Mouse (Mus musculus) small intestine, adult 2 months (tissue): ENCODE measurements around the gene Atg9b. TPM values are rescaled to one million over a fixed set of nuclear protein-coding genes. Genes with fewer than 3 reads are reported as not detected.

Experiments used
- H3K27ac ChIP-seq: fragments of 200-500 bp; 2 replicates; pipeline ENCODE4 v1.5.1; 2012; ENCODE audit warnings: low read depth, low read length, control low read depth, inconsistent platforms; ENCODE audit not compliant: insufficient read depth
- H3K27me3 ChIP-seq: fragments of 200-500 bp; 2 replicates; pipeline ENCODE4 v1.6.1; 2012; ENCODE audit warnings: mild to moderate bottlenecking, moderate library complexity, low read length, inconsistent platforms; ENCODE audit not compliant: control insufficient read depth, insufficient read depth
- H3K36me3 ChIP-seq: fragments of 200-500 bp; 2 replicates; pipeline ENCODE4 v1.6.1; 2012; ENCODE audit warnings: mild to moderate bottlenecking, low read length, control low read depth, inconsistent platforms; ENCODE audit not compliant: control insufficient read depth, insufficient read depth
- H3K4me1 ChIP-seq: fragments of 200-500 bp; 2 replicates; pipeline ENCODE4 v1.6.1; 2012; ENCODE audit warnings: low read length, inconsistent platforms, mixed read lengths; ENCODE audit not compliant: control insufficient read depth, insufficient read depth, insufficient read length
- H3K4me3 ChIP-seq: fragments of 200-500 bp; 2 replicates; pipeline ENCODE4 v1.5.1; 2012; ENCODE audit warnings: low read depth, mild to moderate bottlenecking, control low read depth, inconsistent platforms, low read length, moderate library complexity
- CTCF ChIP-seq: fragments of 200-500 bp; IDR thresholded peaks from 2 replicates; pipeline ENCODE4 v1.5.1; 2012; ENCODE audit warnings: low read depth, mild to moderate bottlenecking, control low read depth, inconsistent platforms, low read length, moderate library complexity, mixed read lengths; ENCODE audit not compliant: insufficient replicate concordance, insufficient read length; ENCODE audit errors: extremely low read depth
- POLR2A ChIP-seq: fragments of 200-500 bp; IDR thresholded peaks from 2 replicates; pipeline ENCODE4 v1.6.1; 2012; ENCODE audit warnings: low read depth, mild to moderate bottlenecking, control low read depth, inconsistent platforms, low read length, moderate library complexity
- whole genome bisulfite sequencing: fragments of 180-500 bp; shearing (Covaris S2); methylation state at CpG from one replicate; pipeline ENCODE4 v1.1.7; 2018; 5-methylcytosine and 5-hydroxymethylcytosine counted together
- polyA plus RNA-seq: library from polyadenylated mRNA; depleted of rRNA; stranded (reverse); fragments of >200 nt; gene quantifications from 2 replicates; pipeline ENCODE4 v1.2.3, GENCODE M21; 2012

The Atg9b gene
- polyA plus RNA-seq, 1 experiment, result 0.43 TPM

DNA sequence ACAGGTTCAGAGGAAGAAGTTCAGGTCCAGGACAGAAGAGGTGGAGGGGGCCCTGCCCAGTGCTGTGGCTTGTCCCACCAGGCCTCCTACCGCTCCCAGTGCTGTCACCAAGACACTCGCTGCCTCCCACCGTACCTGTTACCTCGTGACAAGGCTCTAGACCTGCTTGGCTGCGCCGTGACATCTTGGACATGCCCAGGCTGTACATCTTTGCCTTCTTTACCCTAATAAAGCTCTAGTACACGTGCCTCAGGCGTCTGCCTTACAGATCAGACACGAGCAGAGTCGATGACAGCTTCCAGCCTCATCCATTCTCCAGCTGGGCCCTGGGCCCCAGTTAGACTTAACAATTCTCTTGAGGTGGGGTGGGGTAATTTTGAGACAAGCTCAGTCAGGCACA is 25.6 kb upstream of the Atg9b start:
- peaks cover 16% of the 10 kb centered on the region for H3K4me1 ChIP-seq
- peaks cover 5% of the 10 kb centered on the region; the same call in 1 of the 2 replicates for H3K36me3 ChIP-seq
- no peaks in the 10 kb centered on the region for H3K27me3 ChIP-seq
- 92% methylated on average over 10 of the region's 10 CpGs for WGBS
- TF ChIP-seq CTCF, result no peak
- TF ChIP-seq POLR2A, result no peak
- H3K4me3 ChIP-seq, result no peak overlapping the region
- H3K27ac ChIP-seq, result no peak overlapping the region

DNA sequence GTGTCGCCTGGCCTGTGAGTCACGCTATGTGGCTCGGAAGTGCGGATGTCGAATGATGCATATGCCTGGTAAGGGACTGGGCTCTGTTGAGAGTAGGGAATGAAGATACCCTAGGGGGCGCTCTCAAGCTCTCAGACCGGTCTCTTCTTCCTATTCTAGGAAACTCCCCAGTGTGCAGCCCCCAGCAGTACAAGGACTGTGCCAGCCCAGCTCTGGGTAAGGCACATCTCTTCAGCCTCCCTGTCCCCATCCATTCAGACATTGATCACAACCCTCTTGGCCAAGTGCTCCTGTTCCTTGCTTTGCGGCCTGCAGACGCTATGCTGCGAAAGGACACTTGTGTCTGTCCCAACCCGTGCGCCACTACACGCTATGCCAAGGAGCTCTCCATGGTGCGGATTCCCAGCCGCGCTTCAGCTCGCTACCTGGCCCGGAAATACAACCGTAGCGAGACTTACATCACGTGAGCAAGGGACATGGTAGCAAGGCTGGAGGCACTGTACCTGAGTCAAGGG is 24.3 kb upstream of the Atg9b start:
- TF ChIP-seq POLR2A (no peak), CTCF (peak; percentile 79; the same call in 1 of the 2 replicates)
- H3K36me3 ChIP-seq, result peaks cover 5% of the 10 kb centered on the region; the same call in 1 of the 2 replicates
- no peak overlapping the region for H3K27ac ChIP-seq
- H3K27me3 ChIP-seq, result no peaks in the 10 kb centered on the region
- WGBS, result 6% methylated on average over 21 of the region's 21 CpGs
- no peak overlapping the region for H3K4me3 ChIP-seq
- H3K4me1 ChIP-seq, result peaks cover 16% of the 10 kb centered on the region

DNA sequence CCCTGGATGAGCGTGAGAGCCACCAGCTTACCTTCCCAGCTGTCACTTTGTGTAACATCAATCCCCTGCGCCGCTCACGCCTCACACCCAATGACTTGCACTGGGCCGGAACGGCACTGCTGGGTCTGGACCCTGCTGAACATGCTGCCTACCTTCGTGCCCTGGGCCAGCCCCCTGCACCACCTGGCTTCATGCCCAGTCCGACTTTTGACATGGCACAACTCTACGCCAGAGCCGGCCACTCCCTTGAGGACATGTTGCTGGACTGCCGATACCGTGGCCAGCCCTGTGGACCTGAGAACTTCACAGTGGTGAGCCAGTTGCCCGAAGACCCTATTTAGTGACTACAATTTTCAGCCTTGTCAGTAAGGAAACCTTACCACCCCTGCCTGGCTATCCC is 22.0 kb upstream of the Atg9b start:
- 68% methylated on average over 13 of the region's 13 CpGs for WGBS
- H3K27me3 ChIP-seq, result no peaks in the 10 kb centered on the region
- no peak for TF ChIP-seq CTCF
- no peak for TF ChIP-seq POLR2A
- H3K4me3 ChIP-seq, result no peak overlapping the region
- 0 out of 2 replicates have a peak, but pooled peaks cover 6% of the 10 kb centered on the region for H3K36me3 ChIP-seq
- no peak overlapping the region for H3K27ac ChIP-seq
- peaks cover 16% of the 10 kb centered on the region for H3K4me1 ChIP-seq

DNA sequence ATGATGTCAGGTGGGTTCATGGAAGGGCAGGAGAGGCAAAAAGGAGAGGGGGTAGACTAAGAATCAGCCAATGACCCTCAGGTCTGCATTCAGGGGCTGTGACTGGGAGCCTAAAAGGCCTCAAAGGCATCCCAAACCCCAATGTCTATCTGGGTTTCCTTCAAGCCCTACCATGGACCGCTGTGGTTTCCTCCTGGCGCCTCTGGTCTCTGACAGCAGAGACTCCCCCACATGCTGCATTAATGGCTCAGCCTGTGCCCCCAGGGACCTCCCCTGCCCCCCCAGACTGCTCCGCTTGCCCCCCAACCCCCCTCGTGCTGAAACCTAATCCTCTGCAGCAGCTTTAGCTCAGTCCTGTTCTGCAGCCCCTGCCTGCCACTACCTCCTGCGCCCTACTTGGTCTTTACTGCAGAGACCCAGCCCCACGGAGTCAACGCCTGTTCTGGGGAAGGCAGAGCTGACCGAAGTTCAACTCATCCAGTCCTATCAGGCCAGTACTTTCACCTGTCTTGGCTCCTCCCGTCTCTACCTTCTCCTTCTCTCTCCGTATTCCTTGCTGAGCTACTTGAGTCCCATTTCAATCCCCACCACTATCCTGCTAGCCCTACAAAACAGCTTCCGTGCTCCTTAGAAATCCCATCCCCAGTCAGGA is 21.2 kb upstream of the Atg9b start, which contains the start of gene Asic3:
TSS of gene Asic3 (plus strand) at position 351 of the 652 bp plus-strand sequence.
- Histone ChIP-seq H3K4me1 (peaks cover 16% of the 10 kb centered on the region), H3K4me3 (peak within 1 kb of the TSS; percentile 16; the same call in 1 of the 2 replicates), H3K36me3 (peaks cover 9% of the 10 kb centered on the region), H3K27me3 (no peaks in the 10 kb centered on the region), H3K27ac (no peak within 1 kb of the TSS)
- TF ChIP-seq POLR2A (no peak), CTCF (no peak)
- WGBS, result 26% methylated on average over 11 of the region's 11 CpGs

DNA sequence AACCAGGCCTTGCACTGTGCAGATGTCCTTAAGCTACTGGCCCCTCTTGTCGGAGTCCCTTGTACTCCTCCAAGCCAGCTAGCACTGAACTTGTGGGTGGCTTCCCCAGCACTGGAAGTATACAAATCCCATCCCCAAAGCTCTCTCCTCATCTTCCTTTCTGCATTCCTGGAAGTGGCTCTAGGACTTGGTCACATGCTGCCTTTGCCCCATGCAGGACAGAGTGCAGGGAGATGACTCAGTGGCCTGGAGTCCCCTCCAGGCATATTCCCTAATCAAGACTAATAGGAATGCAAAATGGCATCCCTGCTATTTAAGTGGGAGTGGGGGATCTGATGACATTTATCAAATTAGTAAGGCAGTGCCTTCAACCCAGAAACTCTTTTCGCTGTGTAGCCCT is 20.1 kb upstream of the Atg9b start:
- TF ChIP-seq POLR2A, result no peak
- no peak for TF ChIP-seq CTCF
- H3K4me3 ChIP-seq, result no peak overlapping the region
- WGBS, result 85% methylated on average over 2 of the region's 2 CpGs
- no peak overlapping the region for H3K27ac ChIP-seq
- peaks cover 13% of the 10 kb centered on the region for H3K36me3 ChIP-seq
- peaks cover 16% of the 10 kb centered on the region for H3K4me1 ChIP-seq
- no peaks in the 10 kb centered on the region for H3K27me3 ChIP-seq

DNA sequence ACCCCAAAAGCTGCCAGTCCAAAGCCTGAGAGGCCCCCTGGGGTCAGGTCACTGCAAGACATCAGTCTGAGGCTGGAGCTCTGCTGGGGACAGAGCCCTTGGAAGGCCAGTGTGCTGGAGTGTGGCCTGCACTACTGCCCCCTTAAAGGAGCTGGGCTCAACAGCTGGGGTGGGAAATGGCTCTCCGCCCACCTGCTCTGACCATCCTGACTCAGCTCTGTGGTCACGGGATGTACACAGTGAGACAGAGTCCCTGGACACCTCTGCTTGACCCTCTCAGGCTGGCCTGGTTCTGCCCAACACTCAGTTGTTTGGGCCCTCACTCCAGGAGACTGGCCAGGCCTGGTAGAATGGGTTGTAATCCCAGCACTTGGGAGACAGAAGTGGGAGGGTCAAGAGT is 17.5 kb upstream of the Atg9b start:
- Histone ChIP-seq H3K4me1 (peaks cover 12% of the 10 kb centered on the region), H3K27ac (no peak overlapping the region), H3K36me3 (peaks cover 13% of the 10 kb centered on the region), H3K4me3 (no peak overlapping the region), H3K27me3 (no peaks in the 10 kb centered on the region)
- no peak for TF ChIP-seq POLR2A
- no peak for TF ChIP-seq CTCF
- WGBS, result 89% methylated on average over 2 of the region's 2 CpGs

DNA sequence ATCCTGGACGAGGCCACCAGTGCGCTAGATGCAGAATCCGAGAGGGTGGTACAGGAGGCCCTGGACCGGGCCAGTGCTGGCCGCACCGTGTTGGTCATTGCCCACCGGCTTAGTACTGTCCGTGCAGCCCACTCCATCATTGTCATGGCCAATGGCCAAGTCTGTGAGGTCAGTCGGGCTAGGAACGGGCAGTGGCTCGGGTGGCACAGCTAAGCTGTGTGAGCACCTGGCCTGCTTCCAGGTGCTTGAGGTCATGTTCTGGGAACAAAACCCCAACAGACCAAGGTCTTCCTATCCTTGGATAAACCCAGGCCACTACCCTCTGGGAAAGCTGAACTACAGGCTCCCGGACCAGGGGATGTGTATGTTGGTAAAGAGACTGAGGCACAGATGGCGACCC is 16.7 kb upstream of the Atg9b start:
- H3K4me1 ChIP-seq, result peaks cover 5% of the 10 kb centered on the region
- no peaks in the 10 kb centered on the region for H3K27me3 ChIP-seq
- peaks cover 15% of the 10 kb centered on the region for H3K36me3 ChIP-seq
- TF ChIP-seq POLR2A (no peak), CTCF (no peak)
- 82% methylated on average over 13 of the region's 13 CpGs for WGBS
- no peak overlapping the region for H3K4me3 ChIP-seq
- H3K27ac ChIP-seq, result no peak overlapping the region

DNA sequence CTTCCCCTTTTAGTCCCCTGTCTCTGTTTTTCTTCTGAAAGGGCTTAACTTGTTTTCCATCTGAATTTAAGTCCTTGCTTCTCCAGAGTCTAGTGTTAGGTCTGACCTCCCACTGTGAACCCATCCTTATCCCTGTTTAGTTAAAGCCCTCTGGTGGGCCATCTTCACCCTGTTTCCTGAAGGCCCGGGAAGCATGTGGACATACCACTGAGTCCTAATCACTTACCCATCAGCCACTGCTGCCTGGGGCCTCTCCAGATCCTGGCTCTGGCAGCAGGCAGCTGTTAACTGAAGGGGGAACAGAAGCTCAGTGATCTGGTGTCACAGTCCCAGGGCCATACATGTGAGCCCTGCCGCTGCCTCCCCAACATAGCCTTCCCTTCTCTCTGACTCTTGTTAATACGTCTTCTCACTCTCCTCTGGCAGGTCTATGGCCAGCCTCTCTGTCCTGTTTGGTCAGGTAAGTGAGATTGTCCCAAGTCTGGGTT is 13.5 kb upstream of the Atg9b start:
- Histone ChIP-seq H3K4me3 (no peak overlapping the region), H3K4me1 (no peaks in the 10 kb centered on the region), H3K27ac (no peak overlapping the region), H3K27me3 (no peaks in the 10 kb centered on the region), H3K36me3 (peaks cover 36% of the 10 kb centered on the region)
- TF ChIP-seq POLR2A (no peak), CTCF (no peak)
- 79% methylated on average over 3 of the region's 3 CpGs for WGBS
